Mouse (Mus musculus): Measurements from ENCODE around the gene Tspoap1. TPM values are rescaled to one million over a fixed set of nuclear protein-coding genes. Genes with fewer than 3 reads are reported as not detected.
A peak's percentile ranks its signal among the peaks of the same experiment; 100 is the strongest.

The Tspoap1 gene
- polyA plus RNA-seq, 1 experiment, result 50.9 TPM

DNA sequence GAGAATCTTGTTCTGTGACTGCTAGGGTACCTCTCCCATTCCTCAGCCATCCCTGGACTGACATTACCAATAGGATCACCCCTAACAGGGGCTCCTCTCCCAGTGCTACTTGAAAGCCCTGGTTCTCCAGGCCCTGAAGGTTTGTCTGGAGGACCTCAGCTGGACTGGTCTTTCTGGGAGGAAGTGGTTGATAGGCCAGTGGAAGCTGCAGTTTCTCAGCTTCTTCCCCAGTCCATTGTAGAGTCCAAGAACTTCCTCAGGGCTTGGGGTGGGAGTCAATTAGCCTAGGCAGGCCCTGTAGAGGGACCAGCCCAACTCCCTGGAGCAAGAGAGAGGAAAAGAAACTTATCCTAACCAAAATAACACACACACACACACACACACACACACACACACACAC is 34.8 kb upstream of the Tspoap1 start:
- peak overlapping the region; percentile 83 for H3K27ac ChIP-seq (ENCODE audit: control insufficient read depth, insufficient read depth, low read depth, low read length, poor library complexity)
- H3K4me3 ChIP-seq (replicated peaks; ENCODE audit: control insufficient read depth, low read depth, low read length), result no peak overlapping the region
- TF ChIP-seq CTCF (IDR thresholded peaks at IDR 0.05; ENCODE audit: control insufficient read depth, insufficient read depth, low read length) (no peak), POLR2A (IDR thresholded peaks at IDR 0.05; ENCODE audit: borderline replicate concordance, control insufficient read depth, low read depth, low read length) (no peak)
- H3K4me1 ChIP-seq (ENCODE audit: control insufficient read depth, insufficient read depth, low read length), result peaks cover 10% of the 10 kb centered on the region

DNA sequence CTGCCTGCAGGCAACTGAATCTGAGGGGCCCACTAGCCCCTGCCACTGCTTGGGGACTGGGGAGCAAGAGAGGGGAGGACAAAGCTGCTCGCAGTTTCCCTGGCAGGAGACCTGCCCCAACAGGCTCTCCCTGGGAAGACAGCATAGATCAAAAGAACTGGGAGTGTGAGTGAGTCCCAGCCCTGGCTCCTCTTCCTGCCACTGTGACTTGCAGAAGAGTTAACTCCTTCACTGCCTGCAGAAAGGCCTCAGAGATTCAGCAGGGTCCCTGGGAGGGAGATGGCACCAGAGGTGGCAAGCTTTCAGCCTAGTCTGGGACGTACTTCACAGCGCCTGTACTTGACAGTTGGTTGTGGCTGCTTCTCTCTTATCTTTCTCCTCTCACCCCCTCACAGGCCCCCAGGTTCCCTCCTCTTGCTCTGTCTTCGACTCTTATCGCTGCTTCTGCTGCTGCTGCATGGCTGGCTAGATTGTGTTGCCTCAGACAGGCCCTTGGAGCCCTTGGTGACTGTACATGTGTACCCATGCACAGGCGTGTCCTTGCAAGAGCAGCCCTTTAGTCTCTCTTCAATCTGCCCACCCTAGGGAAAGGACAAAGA is 34.3 kb upstream of the Tspoap1 start:
- H3K4me1 ChIP-seq (ENCODE audit: control insufficient read depth, insufficient read depth, low read length), result peaks cover 10% of the 10 kb centered on the region
- H3K27ac ChIP-seq (ENCODE audit: control insufficient read depth, insufficient read depth, low read depth, low read length, poor library complexity), result peak overlapping the region; percentile 83
- H3K4me3 ChIP-seq (replicated peaks; ENCODE audit: control insufficient read depth, low read depth, low read length), result no peak overlapping the region
- TF ChIP-seq POLR2A (IDR thresholded peaks at IDR 0.05; ENCODE audit: borderline replicate concordance, control insufficient read depth, low read depth, low read length), result 0 out of 2 replicates have a peak, but pooled peaks have one; percentile 15
- TF ChIP-seq CTCF (IDR thresholded peaks at IDR 0.05; ENCODE audit: control insufficient read depth, insufficient read depth, low read length), result no peak
- 18% methylated on average over 6 of the region's 6 CpGs for WGBS

DNA sequence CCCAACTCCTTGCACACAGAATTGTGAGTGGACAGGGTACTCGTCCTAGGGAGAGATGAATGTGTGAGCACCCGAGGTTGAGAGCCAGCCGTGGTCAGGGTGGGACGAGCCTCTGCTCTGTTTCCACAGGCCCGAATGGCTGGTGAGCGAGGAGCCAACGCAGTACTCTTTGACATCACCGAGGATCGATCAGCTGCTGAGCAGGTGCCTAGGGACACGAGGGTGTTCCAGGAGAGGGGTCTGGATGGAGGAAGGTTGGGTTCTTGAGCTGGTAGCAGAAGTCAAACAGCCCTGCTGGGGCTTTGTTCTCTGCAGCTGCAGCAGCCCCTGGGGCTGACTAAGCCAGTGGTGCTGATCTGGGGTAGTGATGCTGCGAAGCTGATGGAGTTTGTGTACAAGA is 33.3 kb upstream of the Tspoap1 start:
- Histone ChIP-seq H3K4me1 (ENCODE audit: control insufficient read depth, insufficient read depth, low read length) (peaks cover 10% of the 10 kb centered on the region), H3K27ac (ENCODE audit: control insufficient read depth, insufficient read depth, low read depth, low read length, poor library complexity) (peak overlapping the region; percentile 73), H3K4me3 (replicated peaks; ENCODE audit: control insufficient read depth, low read depth, low read length) (no peak overlapping the region)
- 77% methylated on average over 11 of the region's 11 CpGs for WGBS
- TF ChIP-seq CTCF (IDR thresholded peaks at IDR 0.05; ENCODE audit: control insufficient read depth, insufficient read depth, low read length) (no peak), POLR2A (IDR thresholded peaks at IDR 0.05; ENCODE audit: borderline replicate concordance, control insufficient read depth, low read depth, low read length) (no peak)

DNA sequence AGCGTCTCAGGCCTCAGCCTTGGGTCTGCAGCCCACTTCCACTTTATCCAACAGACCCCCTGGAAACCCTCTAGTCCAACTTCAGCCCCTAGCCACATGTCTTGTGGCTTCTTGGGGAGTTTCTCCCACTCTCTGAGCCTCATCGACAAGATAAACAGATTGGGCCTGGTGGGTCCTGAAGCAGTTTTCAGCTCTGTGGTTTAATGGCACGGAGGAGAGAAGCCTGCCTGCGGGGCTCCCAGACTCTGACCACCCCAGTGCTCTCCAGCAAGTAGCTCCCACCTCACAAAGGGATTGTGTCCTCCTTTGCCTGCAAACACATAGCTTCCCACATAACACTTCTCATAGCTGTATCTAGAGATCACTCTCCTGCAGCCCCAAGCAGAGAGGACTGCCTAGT is 32.9 kb upstream of the Tspoap1 start:
- Histone ChIP-seq H3K4me3 (replicated peaks; ENCODE audit: control insufficient read depth, low read depth, low read length) (no peak overlapping the region), H3K27ac (ENCODE audit: control insufficient read depth, insufficient read depth, low read depth, low read length, poor library complexity) (peak overlapping the region; percentile 73; the same call in 1 of the 2 replicates), H3K4me1 (ENCODE audit: control insufficient read depth, insufficient read depth, low read length) (peaks cover 10% of the 10 kb centered on the region)
- TF ChIP-seq POLR2A (IDR thresholded peaks at IDR 0.05; ENCODE audit: borderline replicate concordance, control insufficient read depth, low read depth, low read length) (no peak), CTCF (IDR thresholded peaks at IDR 0.05; ENCODE audit: control insufficient read depth, insufficient read depth, low read length) (no peak)
- 55% methylated on average over 4 of the region's 4 CpGs for WGBS

DNA sequence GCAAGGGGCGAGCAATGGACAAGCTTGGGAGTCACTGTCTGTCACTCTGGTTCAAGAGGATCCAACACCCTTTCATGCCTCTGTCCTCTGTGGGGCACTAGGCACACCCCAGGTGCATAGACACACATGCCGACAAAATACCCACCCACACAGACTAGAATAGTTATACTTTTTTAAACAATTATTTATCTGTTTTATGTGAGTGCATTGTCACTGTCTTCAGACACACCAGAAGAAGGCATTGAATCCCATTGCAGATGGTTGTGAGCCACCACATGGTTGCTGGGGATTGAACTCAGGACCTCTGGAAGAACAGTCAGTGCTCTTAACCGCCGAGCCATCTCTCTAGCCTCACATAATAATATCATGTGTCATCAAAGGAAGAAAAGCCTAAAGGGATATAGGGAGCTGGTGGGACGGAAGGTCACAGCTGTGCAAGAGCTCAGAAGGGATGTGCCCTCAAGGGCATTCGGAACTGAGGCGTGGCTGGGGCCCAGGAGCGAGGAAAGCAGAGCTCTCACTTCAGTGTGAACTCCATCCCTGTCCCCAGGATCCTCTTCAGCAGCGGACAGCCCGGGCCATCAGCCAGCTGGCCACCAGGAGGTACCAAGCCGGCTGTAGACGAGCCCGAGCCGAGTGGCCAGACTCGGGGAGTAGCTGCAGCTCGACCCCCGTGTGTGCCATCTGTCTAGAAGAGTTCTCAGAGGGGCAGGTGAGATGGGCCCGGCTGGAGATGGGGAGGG is 31.3 kb upstream of the Tspoap1 start:
- Histone ChIP-seq H3K4me3 (replicated peaks; ENCODE audit: control insufficient read depth, low read depth, low read length) (no peak overlapping the region), H3K4me1 (ENCODE audit: control insufficient read depth, insufficient read depth, low read length) (peaks cover 16% of the 10 kb centered on the region), H3K27ac (ENCODE audit: control insufficient read depth, insufficient read depth, low read depth, low read length, poor library complexity) (peak overlapping the region; percentile 57)
- 81% methylated on average over 18 of the region's 18 CpGs for WGBS
- TF ChIP-seq POLR2A (IDR thresholded peaks at IDR 0.05; ENCODE audit: borderline replicate concordance, control insufficient read depth, low read depth, low read length), result no peak
- no peak for TF ChIP-seq CTCF (IDR thresholded peaks at IDR 0.05; ENCODE audit: control insufficient read depth, insufficient read depth, low read length)

DNA sequence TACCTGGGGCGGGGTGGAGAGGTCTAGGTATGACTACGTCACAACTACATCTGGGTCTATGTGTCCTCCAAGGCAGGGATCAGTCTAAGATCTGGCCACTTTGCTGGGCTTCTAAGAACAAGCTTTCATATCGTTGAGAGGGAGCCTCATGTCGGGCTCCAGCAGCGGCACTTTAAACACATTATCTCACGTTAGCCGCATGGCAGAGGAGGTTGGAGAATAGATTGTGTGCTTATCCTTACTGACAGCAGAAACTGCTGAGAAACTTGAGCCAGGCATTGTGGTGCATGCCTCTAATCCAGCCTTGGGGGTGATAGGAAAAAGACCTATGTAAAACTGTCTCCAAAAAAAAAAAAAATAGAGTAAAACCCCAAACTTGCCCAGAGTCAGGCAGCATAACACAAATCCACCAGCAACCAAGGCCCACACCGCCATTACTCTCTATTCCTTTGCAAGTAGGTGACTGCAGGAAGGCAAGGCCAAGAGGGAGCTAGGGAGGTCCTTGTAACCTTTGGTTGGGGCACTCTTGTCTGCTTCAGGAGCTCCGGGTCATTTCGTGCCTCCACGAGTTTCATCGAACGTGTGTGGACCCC is 30.7 kb upstream of the Tspoap1 start:
- H3K27ac ChIP-seq (ENCODE audit: control insufficient read depth, insufficient read depth, low read depth, low read length, poor library complexity), result peak overlapping the region; percentile 76
- no peak overlapping the region for H3K4me3 ChIP-seq (replicated peaks; ENCODE audit: control insufficient read depth, low read depth, low read length)
- TF ChIP-seq POLR2A (IDR thresholded peaks at IDR 0.05; ENCODE audit: borderline replicate concordance, control insufficient read depth, low read depth, low read length), result no peak
- TF ChIP-seq CTCF (IDR thresholded peaks at IDR 0.05; ENCODE audit: control insufficient read depth, insufficient read depth, low read length), result no peak
- H3K4me1 ChIP-seq (ENCODE audit: control insufficient read depth, insufficient read depth, low read length), result peaks cover 16% of the 10 kb centered on the region
- WGBS, result 71% methylated on average over 13 of the region's 13 CpGs

DNA sequence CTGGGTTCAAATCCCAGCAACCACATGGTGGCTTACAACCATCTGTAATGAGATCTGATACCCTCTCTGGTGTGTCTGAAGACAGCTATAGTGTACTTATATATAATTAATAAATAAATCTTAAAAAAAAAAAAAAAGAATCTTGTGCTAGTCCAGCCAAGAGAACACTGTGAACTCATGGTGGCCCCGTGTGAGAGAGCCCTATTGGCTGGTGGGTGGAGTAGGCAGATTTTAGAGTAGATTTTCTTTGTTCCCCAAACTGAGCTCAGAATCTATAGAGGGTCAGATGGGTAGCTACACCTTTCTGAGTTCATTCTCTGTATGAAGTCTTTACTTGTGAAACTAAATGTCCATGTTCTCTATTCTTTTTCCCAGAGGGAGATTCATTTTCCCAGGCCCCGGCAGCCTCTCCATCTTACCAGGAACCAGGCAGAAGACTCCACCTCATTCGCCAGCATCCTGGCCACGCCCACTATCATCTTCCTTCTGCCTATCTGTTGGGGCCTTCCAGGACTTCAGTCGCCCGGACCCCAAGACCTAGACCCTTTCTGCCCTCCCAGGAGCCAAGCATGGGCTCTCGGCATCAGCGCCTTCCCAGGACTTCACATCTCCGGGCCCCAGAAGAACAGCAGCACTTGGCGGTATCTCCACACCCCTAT is 29.6 kb upstream of the Tspoap1 start:
- Histone ChIP-seq H3K4me1 (ENCODE audit: control insufficient read depth, insufficient read depth, low read length) (peaks cover 18% of the 10 kb centered on the region), H3K27ac (ENCODE audit: control insufficient read depth, insufficient read depth, low read depth, low read length, poor library complexity) (no peak overlapping the region), H3K4me3 (replicated peaks; ENCODE audit: control insufficient read depth, low read depth, low read length) (no peak overlapping the region)
- TF ChIP-seq POLR2A (IDR thresholded peaks at IDR 0.05; ENCODE audit: borderline replicate concordance, control insufficient read depth, low read depth, low read length) (no peak), CTCF (IDR thresholded peaks at IDR 0.05; ENCODE audit: control insufficient read depth, insufficient read depth, low read length) (no peak)
- 79% methylated on average over 10 of the region's 10 CpGs for WGBS

DNA sequence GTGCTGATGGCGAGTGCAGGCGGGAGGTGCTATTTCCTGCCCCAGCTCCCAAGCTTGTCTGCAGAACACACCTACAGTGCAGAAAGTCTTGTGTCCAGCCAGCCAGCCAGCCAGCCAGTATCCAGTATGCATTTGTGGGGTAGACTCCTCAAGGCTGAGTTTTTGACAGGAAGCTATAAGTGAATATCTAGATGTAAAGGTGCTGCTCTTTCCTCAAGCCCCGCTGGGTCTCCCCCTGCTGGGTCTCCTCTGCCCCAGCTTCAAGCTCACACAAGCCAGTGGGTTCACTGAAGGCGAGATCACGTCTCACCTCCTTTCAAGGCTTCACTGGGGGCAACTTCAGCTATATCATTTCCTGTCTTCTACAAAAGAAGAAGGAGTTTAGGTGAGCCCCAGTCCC is 26.0 kb upstream of the Tspoap1 start:
- peak overlapping the region; percentile 48 for H3K27ac ChIP-seq (ENCODE audit: control insufficient read depth, insufficient read depth, low read depth, low read length, poor library complexity)
- peak overlapping the region; percentile 37 for H3K4me3 ChIP-seq (replicated peaks; ENCODE audit: control insufficient read depth, low read depth, low read length)
- TF ChIP-seq CTCF (IDR thresholded peaks at IDR 0.05; ENCODE audit: control insufficient read depth, insufficient read depth, low read length) (no peak), POLR2A (IDR thresholded peaks at IDR 0.05; ENCODE audit: borderline replicate concordance, control insufficient read depth, low read depth, low read length) (no peak)
- H3K4me1 ChIP-seq (ENCODE audit: control insufficient read depth, insufficient read depth, low read length), result peaks cover 11% of the 10 kb centered on the region
- 6% methylated on average over 5 of the region's 5 CpGs for WGBS

All from bone marrow, adult 2 months (tissue).